Mouse (Mus musculus) thymus, postnatal 0 days (tissue): ENCODE results near the gene Pdcd11. TPM values are rescaled to one million over a fixed set of nuclear protein-coding genes. Genes with fewer than 3 reads are reported as not detected.

Experiments
- DNase-seq: peaks from one replicate; pipeline ENCODE4 v3.0.0-alpha.2; 2015; ENCODE audit warnings: low spot score
- polyA plus RNA-seq: library from polyadenylated mRNA; unstranded; fragments of >200 nt; fragmentation: Nextera tagmentation; extraction: Ambion mirVana; gene quantifications from 2 replicates; pipeline ENCODE4 v1.2.1, GENCODE M21; 2015

Gene Pdcd11
- 8.2 and 9.1 TPM in 2 replicates for polyA plus RNA-seq

GRCm38 (mm10) chr19:47090550-47091156 lies at the start of gene Pdcd11, which contains the start of gene Usmg5:
Gene Pdcd11, plus strand, starts transcription at chr19:47090768.
Gene Usmg5, minus strand, starts transcription at chr19:47090647.
- DNase-seq = peak; percentile 96

GRCm38 (mm10) chr19:47043608-47044007 lies 47.0 kb upstream of the Pdcd11 start:
- peak; percentile 54 for DNase-seq

GRCm38 (mm10) chr19:47046343-47046742 lies 44.2 kb upstream of the Pdcd11 start:
- no peak for DNase-seq

- no peak for DNase-seq
Observed at GRCm38 (mm10) chr19:47047236-47047833, 43.2 kb upstream of the Pdcd11 start.

GRCm38 (mm10) chr19:47049061-47049460 lies 41.5 kb upstream of the Pdcd11 start:
- DNase-seq = no peak

- DNase-seq = peak; percentile 10
Observed at GRCm38 (mm10) chr19:47049840-47050239, 40.7 kb upstream of the Pdcd11 start.

GRCm38 (mm10) chr19:47050271-47051032 lies 40.1 kb upstream of the Pdcd11 start, which contains the start of gene Pcgf6:
Gene Pcgf6, minus strand, starts transcription at chr19:47050906.
- peak; percentile 84 for DNase-seq

- no peak for DNase-seq
Observed at GRCm38 (mm10) chr19:47052927-47053326, 37.6 kb upstream of the Pdcd11 start.

- DNase-seq = no peak
Observed at GRCm38 (mm10) chr19:47053471-47053870, 37.1 kb upstream of the Pdcd11 start.

GRCm38 (mm10) chr19:47057684-47058083 lies 32.9 kb upstream of the Pdcd11 start:
- no peak for DNase-seq

GRCm38 (mm10) chr19:47065860-47066259 lies 24.7 kb upstream of the Pdcd11 start:
- no peak for DNase-seq

GRCm38 (mm10) chr19:47067096-47067882 lies 23.3 kb upstream of the Pdcd11 start, which contains the start of gene Taf5:
Gene Taf5, plus strand, starts transcription at chr19:47067746.
- DNase-seq = peak; percentile 99

GRCm38 (mm10) chr19:47067924-47068611 lies 22.5 kb upstream of the Pdcd11 start:
- DNase-seq = peak; percentile 91

- no peak for DNase-seq
Observed at GRCm38 (mm10) chr19:47088226-47088625, 2.3 kb upstream of the Pdcd11 start.

- peak; percentile 25 for DNase-seq
Observed at GRCm38 (mm10) chr19:47089718-47090525, 646 bp upstream of the Pdcd11 start.

GRCm38 (mm10) chr19:47101080-47101479 lies 10.5 kb downstream of the Pdcd11 start:
- no peak for DNase-seq

- no peak for DNase-seq
Observed at GRCm38 (mm10) chr19:47104641-47105271, 14.2 kb downstream of the Pdcd11 start.

GRCm38 (mm10) chr19:47118634-47119033 lies 28.1 kb downstream of the Pdcd11 start:
- no peak for DNase-seq

GRCm38 (mm10) chr19:47121054-47121453 lies 30.5 kb downstream of the Pdcd11 start:
- peak; percentile 61 for DNase-seq
